Mouse (Mus musculus) adrenal gland, adult (tissue): ENCODE data around the gene Upb1.
A peak's percentile ranks its signal among the peaks of the same experiment; 100 is the strongest.
"Not testable (repeated sequence)": the region's sequence is repeated elsewhere in the genome, so short reads cannot be mapped to it uniquely, and the experiment has no call there.

ENCODE experiments used
- DNase-seq, 2 experiments: peaks; one replicate each; pipeline ENCODE4 v3.0.0; 2022 to 2023; ENCODE audit warnings: low spot score in 1 of 2; ENCODE audit not compliant: inconsistent age in 2 of 2

Upb1 gene

DNA sequence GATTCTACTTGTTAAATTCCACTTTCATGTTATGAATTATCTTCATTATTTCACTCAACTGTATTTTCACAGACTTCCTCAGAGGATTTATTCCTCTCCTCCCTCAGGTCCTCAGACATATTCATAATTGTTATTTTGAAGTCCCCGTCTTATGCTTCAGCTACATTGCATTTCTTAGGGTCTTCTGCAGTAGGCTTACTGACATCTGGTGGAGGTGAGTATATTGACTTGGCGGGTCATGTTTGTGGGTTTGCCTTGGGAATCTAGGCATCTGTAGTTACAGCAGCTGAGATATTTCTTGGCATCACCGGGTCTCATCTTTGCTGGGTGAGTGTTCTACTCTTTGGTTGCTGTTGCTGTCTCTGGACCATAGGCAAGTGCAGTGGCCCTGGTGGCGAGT lies at the start of gene Upb1:
Gene Upb1, plus strand, starts transcription at position 158 of the 400 bp plus-strand sequence.
- no peak for DNase-seq

GRCm38 (mm10) chr10:75352541-75352940 lies 48.4 kb upstream of the Upb1 start:
- DNase-seq: no peak

GRCm38 (mm10) chr10:75353838-75354241 lies 47.1 kb upstream of the Upb1 start:
- DNase-seq: peak in 1 of 2 experiments; percentile 31

- no peak for DNase-seq
Measured at GRCm38 (mm10) chr10:75355341-75355740, 45.6 kb upstream of the Upb1 start.

DNA sequence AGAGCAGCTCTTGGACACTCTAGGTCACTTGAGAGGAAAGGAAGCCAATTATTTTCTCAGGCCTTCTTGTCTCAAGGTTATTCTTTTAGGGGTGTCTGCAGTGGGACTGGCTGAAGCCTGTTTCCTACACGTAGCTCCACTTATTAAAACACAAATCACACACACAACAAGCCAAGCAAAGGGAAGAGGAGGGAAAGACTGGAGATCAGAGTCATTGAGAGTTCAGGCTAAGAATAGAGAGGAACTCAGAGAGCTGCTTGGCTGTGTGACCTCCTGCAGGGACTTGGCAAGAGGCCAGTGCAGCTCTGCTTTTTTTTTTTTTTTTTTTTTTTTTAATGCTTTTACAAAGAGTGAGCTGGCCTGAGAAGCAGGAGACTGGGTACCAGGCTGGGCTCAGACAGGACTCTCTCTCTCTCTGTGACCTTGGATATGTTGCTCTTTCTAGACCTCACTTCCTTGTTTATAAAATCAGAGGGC lies 36.7 kb upstream of the Upb1 start:
- DNase-seq: peak; percentile 71 to 80

DNA sequence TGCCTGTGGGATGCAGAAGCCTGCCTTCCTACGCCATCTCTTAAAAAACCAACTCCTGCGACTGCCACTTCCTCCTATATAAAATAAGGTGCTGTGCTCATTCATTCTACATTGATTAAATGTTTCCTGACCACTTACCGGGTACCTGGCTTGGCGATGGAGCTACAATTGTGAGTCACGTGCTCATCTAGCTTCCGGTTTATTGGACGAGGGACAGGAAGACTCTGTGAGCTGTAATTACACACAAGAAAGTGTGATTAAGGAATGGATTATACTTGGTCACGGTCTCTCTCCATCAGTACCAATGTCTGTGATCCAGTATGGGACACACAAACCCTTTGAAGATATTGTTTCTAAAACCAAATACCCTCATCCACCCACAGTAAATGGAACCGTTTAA lies 36.1 kb upstream of the Upb1 start:
- no peak for DNase-seq

- peak in 1 of 2 experiments; percentile 35 for DNase-seq
Measured at GRCm38 (mm10) chr10:75365231-75365633, 35.7 kb upstream of the Upb1 start.

DNA sequence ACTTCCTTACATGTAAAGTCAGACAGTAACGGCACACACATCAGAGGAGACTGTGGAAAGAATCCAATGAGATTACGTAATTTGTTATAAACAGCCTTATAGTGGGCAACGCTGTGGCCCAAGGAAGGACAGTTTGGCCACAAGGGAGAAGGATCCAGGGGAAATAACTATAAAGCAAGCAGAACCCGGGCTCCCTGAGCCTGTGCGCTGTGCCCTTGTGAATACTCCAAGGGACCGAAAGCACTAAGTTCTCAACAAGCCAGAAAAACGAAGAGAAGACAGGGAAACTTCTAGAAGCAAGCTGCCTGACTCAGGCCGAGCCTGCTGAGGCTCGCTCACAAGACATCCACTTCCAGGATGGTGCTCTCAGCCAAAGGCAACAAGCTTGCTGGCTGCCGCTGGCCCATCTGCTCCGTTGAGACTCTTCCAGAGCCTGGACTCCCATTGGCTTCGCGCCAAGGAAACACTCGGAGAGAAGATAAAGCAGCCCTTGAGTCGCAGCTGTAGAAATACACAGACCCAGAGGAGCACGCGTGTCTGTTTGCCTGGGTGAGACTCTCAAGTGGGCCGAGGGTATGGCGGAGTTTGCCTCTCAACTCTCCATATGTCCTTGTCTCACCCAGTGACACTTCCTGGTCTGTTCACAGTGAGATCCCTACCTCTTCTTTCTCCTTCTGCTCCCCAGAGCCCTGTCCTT lies 27.1 kb upstream of the Upb1 start:
- DNase-seq: peak; percentile 21 to 75

DNA sequence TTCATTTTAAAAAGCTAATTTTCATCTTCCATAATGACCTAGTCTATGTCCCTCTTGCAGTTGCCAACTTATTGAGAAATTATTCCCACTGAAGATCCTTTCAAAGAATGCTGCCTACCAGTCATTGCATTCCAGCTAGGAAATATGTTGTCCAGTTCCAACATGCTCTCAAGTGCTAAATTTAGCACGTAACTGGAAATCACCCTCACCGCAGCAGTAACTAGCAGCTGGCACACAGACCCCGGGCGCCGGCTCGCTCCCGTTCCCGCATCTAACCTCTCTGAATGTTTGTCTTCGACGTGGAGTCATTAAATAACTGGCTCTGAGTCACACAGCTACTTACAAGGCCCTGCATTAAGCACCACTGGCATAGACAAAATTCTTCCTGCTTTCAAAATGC lies 22.2 kb upstream of the Upb1 start:
- DNase-seq: no peak

GRCm38 (mm10) chr10:75390156-75390555 lies 10.8 kb upstream of the Upb1 start:
- DNase-seq: no peak

DNA sequence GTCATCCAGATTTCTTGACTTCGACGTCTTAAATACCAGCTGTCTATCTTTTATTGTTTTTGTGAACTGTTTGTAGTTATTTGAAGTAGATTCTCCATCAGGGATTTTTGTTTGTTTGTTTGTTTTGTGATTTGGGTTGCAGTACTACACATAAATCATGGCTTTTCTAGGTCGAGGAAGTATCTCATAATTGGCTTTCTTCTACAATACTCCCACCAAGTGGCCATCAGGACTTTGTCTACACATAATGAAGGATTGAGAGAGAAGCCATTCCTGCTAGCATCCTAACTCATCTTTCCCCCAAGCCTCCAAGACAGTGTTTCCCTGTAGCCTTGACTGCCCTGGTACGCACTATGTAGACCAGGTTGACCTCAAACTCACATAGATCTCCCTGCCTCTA lies 10.1 kb upstream of the Upb1 start:
- DNase-seq: peak in 1 of 2 experiments; percentile 27

GRCm38 (mm10) chr10:75394796-75395195 lies 6.1 kb upstream of the Upb1 start:
- no peak for DNase-seq

GRCm38 (mm10) chr10:75396966-75397365 lies 3.9 kb upstream of the Upb1 start:
- DNase-seq: peak; percentile 26 to 48

GRCm38 (mm10) chr10:75405916-75406315 lies 5.0 kb downstream of the Upb1 start:
- no peak for DNase-seq

DNA sequence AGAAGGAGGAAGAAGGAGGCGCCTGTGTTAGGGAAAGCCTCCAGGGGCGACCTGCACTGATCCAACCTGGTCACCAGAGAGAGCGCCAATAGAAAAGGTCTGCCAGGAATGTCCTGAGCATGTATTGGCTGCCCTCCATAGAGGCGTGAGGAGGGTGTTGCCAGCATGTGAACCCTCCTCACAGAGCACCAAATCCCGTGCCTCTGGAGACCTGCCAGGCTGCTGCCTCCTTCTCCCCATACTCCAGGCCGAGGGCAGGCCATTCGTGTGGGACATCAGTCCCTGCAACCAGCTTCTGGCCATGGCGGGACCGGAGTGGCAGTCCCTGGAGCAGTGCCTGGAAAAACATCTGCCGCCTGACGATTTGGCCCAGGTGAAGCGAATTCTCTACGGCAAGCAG lies 5.8 kb downstream of the Upb1 start:
- DNase-seq: peak; percentile 11 to 30

DNA sequence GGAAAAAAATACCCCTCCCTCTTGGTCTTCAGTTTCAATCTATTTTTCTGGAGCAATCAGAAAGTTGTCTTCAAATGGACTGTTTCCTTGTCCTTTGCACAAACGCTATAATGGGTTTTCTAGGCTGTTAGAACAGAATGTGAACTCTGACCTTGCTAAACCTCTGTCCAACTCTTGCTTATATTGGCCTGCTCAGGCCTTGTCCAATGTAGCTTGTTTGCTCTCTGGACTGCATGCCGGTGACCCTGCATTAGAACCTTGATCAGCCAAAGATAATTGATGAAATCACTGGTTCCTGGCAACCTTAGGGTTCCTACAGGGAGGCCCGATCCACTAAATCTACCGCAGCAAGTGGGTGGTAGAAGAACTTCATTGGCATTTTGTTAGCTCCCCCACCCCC lies 6.8 kb downstream of the Upb1 start:
- DNase-seq: no peak

DNA sequence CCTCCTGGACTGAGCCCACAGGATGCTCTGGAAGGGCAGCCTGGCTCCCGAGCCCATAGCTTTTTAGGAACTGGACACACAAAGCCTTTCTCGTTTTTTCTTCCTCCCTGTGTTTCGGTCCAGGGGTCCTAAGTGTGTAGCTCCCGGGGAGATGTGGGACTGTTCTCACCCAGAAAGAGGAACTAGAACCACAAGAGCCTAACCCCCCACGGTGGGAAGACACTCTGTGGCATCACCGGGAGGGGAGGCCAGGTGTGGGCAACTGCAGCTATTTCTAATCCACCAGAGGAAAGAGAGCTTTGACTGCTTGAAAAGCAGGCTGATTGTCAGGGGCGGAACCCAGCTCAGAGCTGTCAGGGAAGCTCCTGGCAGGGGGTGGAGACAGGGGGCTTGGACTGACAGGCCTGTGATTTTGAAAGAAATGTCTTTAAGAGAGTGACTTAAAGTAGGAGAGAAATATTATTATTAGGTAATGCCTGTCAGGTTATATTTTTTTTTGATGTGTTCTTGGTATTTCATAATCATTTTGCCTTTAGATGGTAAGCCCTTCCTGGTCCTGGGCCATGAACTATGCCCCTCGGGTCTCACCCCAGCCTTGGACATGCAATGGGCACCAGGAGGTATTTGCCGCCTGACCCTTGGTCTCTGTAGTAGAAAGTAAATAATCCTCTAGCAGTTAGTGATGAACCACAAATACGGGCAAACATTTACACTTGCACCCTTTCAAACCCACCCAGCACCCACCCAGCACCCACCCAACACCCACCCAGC lies 10.6 kb downstream of the Upb1 start:
- not testable (repeated sequence) for DNase-seq

DNA sequence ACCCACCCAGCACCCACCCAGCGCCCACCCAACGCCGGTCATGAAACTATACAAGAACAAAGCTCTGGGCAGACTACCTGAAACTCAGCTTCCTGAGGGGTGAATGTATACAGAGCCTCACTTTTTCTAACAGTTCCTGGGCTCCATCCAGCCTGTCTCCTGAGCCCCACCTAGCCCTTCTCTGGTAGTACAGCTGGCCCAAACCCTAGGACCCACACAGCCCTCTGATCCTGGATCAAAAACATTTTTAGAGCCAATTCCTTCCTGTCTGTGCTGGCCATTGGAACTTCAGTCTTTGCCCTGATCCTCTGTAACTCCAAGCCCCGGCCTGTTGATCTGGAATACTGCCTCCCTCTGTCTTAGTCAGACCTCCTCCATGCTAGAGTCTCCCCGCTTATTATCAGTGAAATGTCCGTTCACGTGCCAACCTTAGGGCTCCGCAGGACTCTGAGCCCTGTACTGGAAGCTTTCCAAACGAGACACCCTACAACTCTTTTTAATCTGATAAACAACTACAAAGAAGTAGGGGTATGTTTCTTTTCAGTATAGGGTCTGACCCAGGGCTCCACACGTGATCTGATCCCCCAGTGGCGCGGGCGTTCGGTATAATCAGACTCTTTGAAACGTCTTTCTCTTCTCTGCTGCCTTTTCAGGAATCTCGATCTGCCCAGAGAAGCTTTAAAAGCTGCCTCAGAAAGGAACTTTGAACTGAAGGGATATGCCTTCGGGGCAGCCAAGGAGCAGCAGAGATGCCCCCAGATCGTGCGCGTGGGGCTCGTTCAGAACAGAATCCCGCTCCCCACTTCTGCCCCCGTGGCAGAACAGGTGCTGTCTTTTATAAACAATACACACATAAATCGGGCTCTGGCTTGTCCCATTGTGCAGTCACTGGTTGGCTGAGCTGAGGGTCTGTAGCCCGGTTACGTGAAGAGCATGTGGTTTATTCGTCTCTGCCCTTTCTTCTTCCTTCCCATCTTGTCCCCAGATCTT lies 11.5 kb downstream of the Upb1 start:
- DNase-seq: no peak

GRCm38 (mm10) chr10:75414925-75415324 lies 14.0 kb downstream of the Upb1 start:
- DNase-seq: no peak

DNA sequence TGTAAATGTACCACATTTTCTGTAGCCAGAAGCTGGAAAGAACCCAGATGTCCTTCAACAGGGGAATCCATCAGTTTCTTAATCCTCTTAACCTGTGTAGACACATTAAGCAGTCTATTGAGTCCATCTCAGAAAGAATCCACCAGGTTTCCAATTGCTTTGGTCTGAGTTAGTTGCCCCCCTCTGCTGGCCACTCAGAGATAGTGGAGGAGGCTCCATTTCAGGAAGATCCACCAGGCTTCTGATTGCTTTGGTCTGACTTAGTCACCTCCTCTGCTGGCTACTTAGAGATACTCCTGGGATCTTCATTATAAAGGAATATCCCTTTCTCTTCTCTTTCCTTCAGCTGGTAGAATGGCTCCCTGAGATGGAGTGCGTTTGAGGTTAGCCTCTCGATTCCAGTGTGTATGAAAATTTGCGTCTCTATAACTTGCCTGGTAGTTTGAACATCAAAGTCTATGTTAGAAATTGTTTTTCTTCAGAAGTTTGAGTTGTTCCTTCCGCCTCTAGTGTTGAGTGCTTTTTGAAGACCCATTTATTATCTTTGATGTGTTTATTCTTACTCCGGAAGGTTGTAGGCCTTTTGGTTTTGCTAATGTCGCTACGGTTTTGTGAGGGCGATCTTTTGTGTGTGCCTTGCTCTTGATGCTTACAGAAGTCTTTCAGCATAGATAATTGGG lies 16.6 kb downstream of the Upb1 start:
- DNase-seq: no peak

DNA sequence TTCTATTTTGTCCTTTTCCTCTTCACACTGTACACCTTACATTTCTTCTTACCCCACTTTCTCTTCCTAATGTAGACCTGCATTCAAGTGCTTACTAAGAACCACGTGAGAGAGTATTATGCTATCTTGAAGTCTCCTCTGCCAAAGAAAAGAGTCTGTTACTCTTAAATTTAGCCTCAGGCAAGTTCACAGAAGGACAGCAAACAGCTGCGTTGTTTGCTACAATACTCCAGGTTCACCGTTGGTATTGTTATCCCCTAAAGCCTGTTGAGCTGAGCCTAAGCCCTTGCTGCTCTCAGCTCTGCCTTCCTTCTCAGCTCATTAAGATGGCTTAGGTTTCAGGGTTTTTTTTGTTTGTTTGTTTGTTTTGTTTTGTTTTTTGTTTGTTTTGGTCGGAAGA lies 17.8 kb downstream of the Upb1 start:
- DNase-seq: no peak
